Mouse (Mus musculus): ENCODE measurements at regions not wholly inside any gene's neighbourhood (a gene's known extent, or its start where the extent isn't known, plus 50 kb on each side); places are given as distances from the start of the nearest gene placed in this dataset.
A peak's percentile ranks its signal among the peaks of the same experiment; 100 is the strongest.

- DNase-seq (ENCODE audit: low spot score in 2 of 2), result no peak
- intact Hi-C loops (cut with DNase I), result no loop called here
These were observed 231.3 kb downstream of the Gm45692 start for GRCm38 (mm10) chr8:26350616-26351015.

- intact Hi-C loops (cut with DNase I), result no loop called here
- DNase-seq (ENCODE audit: low spot score in 2 of 2), result peak; percentile 14 to 33
These were observed 232.6 kb downstream of the Gm45692 start for GRCm38 (mm10) chr8:26351643-26352540.

- DNase-seq (ENCODE audit: low spot score in 2 of 2), result no peak
- intact Hi-C loops (cut with DNase I), result no loop called here
These were observed 233.2 kb downstream of the Gm45692 start for GRCm38 (mm10) chr8:26352541-26353010.

GRCm38 (mm10) chr8:26353476-26353875 lies 234.1 kb downstream of the Gm45692 start:
- intact Hi-C loops (cut with DNase I), result no loop called here
- DNase-seq (ENCODE audit: low spot score in 2 of 2), result no peak

GRCm38 (mm10) chr8:26354516-26354915 lies 235.2 kb downstream of the Gm45692 start:
- intact Hi-C loops (cut with DNase I), result no loop called here
- no peak for DNase-seq (ENCODE audit: low spot score in 2 of 2)

- intact Hi-C loops (cut with DNase I), result no loop called here
- no peak for DNase-seq (ENCODE audit: low spot score in 2 of 2)
These were observed 237.5 kb downstream of the Gm45692 start for GRCm38 (mm10) chr8:26356801-26357200.

- no peak for DNase-seq (ENCODE audit: low spot score in 2 of 2)
- intact Hi-C loops (cut with DNase I), result no loop called here
These were observed 239.4 kb downstream of the Gm45692 start for GRCm38 (mm10) chr8:26358711-26359136.

- no peak for DNase-seq (ENCODE audit: low spot score in 2 of 2)
- intact Hi-C loops (cut with DNase I), result no loop called here
These were observed 243.0 kb downstream of the Gm45692 start for GRCm38 (mm10) chr8:26362366-26362765.

GRCm38 (mm10) chr8:26363616-26364015 lies 244.3 kb downstream of the Gm45692 start:
- intact Hi-C loops (cut with DNase I), result no loop called here
- DNase-seq (ENCODE audit: low spot score in 2 of 2), result no peak

- DNase-seq (ENCODE audit: low spot score in 2 of 2), result no peak
- intact Hi-C loops (cut with DNase I), result no loop called here
These were observed 245.3 kb downstream of the Gm45692 start for GRCm38 (mm10) chr8:26364637-26365036.

GRCm38 (mm10) chr8:26380668-26381067 lies 261.3 kb downstream of the Gm45692 start:
- intact Hi-C loops (cut with DNase I), result loop anchor here (1.0 to 2.0 kb wide), 2 partner anchors 62 to 601 kb away; no protein-coding TSS in a partner anchor
- peak; percentile 12 to 56 for DNase-seq (ENCODE audit: low spot score in 2 of 2)

GRCm38 (mm10) chr8:26382426-26382825 lies 263.1 kb downstream of the Gm45692 start:
- intact Hi-C loops (cut with DNase I), result no loop called here
- DNase-seq (ENCODE audit: low spot score in 2 of 2), result no peak

GRCm38 (mm10) chr8:26383886-26384285 lies 264.6 kb downstream of the Gm45692 start:
- intact Hi-C loops (cut with DNase I), result no loop called here
- DNase-seq (ENCODE audit: low spot score in 2 of 2), result no peak

- DNase-seq (ENCODE audit: low spot score in 2 of 2), result no peak
These were observed 265.1 kb downstream of the Gm45692 start for GRCm38 (mm10) chr8:26384305-26384993.

GRCm38 (mm10) chr8:26384994-26385345 lies 265.6 kb downstream of the Gm45692 start:
- intact Hi-C loops (cut with DNase I), result no loop called here
- no peak for DNase-seq (ENCODE audit: low spot score in 2 of 2)

More at GRCm38 (mm10) chr8:26384305-26384993, 265.1 kb downstream of the Gm45692 start:
- intact Hi-C loops (cut with DNase I), result no loop called here

- intact Hi-C loops (cut with DNase I), result no loop called here
- DNase-seq (ENCODE audit: low spot score in 2 of 2), result no peak
These were observed 275.7 kb downstream of the Gm45692 start for GRCm38 (mm10) chr8:26395061-26395460.

- DNase-seq (ENCODE audit: low spot score in 2 of 2), result no peak
- intact Hi-C loops (cut with DNase I), result no loop called here
These were observed 300.7 kb downstream of the Gm45692 start for GRCm38 (mm10) chr8:26420002-26420401.

- DNase-seq (ENCODE audit: low spot score in 2 of 2), result no peak
- intact Hi-C loops (cut with DNase I), result no loop called here
These were observed 301.2 kb downstream of the Gm45692 start for GRCm38 (mm10) chr8:26420536-26420935.

- DNase-seq (ENCODE audit: low spot score in 2 of 2), result no peak
- intact Hi-C loops (cut with DNase I), result no loop called here
These were observed 308.0 kb downstream of the Gm45692 start for GRCm38 (mm10) chr8:26427311-26427710.

- no peak for DNase-seq (ENCODE audit: low spot score in 2 of 2)
- intact Hi-C loops (cut with DNase I), result no loop called here
These were observed 310.5 kb downstream of the Gm45692 start for GRCm38 (mm10) chr8:26429751-26430327.

All from left cerebral cortex, postnatal 36 days (tissue).